31 mouse cellular contexts compared by ENCODE assay signal in genomic region chr4:134230431-134230830, GRCm38 (mm10). TPM values are rescaled to one million over a fixed set of nuclear protein-coding genes. Genes with fewer than 3 reads are reported as not detected.
"Had no signal": no experiment of that assay in that cellular context is flagged by ENCODE, and none has a peak within 500 bp of the region (broad histone marks: within the 10 kb centered on the region; RNA-seq: fewer than 3 reads in every experiment).

No protein-coding gene starts in this region.

- H3K9ac ChIP-seq: hindbrain, embryonic 14.5 days; liver, embryonic 13.5 days; midbrain, embryonic 12.5 days; midbrain, embryonic 15.5 days; neural tube, embryonic 12.5 days; neural tube, embryonic 15.5 days had no signal

- H3K4me1 ChIP-seq: liver, embryonic 13.5 days; midbrain, embryonic 12.5 days; midbrain, embryonic 15.5 days; neural tube, embryonic 12.5 days; neural tube, embryonic 15.5 days had no signal

- H3K27me3 ChIP-seq: midbrain, embryonic 15.5 days; neural tube, embryonic 12.5 days; neural tube, embryonic 15.5 days had no signal

- H3K4me2 ChIP-seq: hindbrain, embryonic 14.5 days; liver, embryonic 13.5 days; midbrain, embryonic 12.5 days; midbrain, embryonic 15.5 days; neural tube, embryonic 12.5 days; neural tube, embryonic 15.5 days had no signal

- H3K4me3 ChIP-seq: liver, embryonic 13.5 days; midbrain, embryonic 12.5 days; midbrain, embryonic 15.5 days; neural tube, embryonic 12.5 days; neural tube, embryonic 15.5 days had no signal

- H3K36me3 ChIP-seq: liver, embryonic 13.5 days; midbrain, embryonic 12.5 days; midbrain, embryonic 15.5 days; neural tube, embryonic 12.5 days; neural tube, embryonic 15.5 days had no signal

- H3K9me3 ChIP-seq: liver, embryonic 13.5 days; midbrain, embryonic 12.5 days; midbrain, embryonic 15.5 days; neural tube, embryonic 12.5 days; neural tube, embryonic 15.5 days had no signal

- ATAC-seq: hindbrain, postnatal 0 days; inflammation-experienced regulatory T-cells, adult 6 months; midbrain, embryonic 15.5 days had no signal

- DNase-seq: liver, embryonic 13.5 days; lung, adult 2 months; lung, postnatal 14 days; lung, postnatal 4 days; retina, postnatal 1 day; right cerebral cortex, postnatal 25 days; thymus, adult 18-20 months; thymus, postnatal 36 days had no signal

- H3K27ac ChIP-seq: hindbrain, embryonic 14.5 days; hindbrain, postnatal 0 days; kidney, postnatal 0 days; liver, embryonic 13.5 days; midbrain, embryonic 12.5 days; midbrain, embryonic 15.5 days; neural tube, embryonic 12.5 days; neural tube, embryonic 15.5 days had no signal

RNA-seq across cellular contexts. Expression of gene Catsper4, which starts 3.2 kb away (rescaled TPM):
- total RNA-seq: hindbrain, postnatal 0 days; layer of hippocampus, adult 18-20 months; layer of hippocampus, postnatal 14 days; left cerebral cortex, adult 18-20 months; left cerebral cortex, postnatal 10 days; left cerebral cortex, postnatal 36 days; liver, adult 2 months; megakaryocyte progenitor cell, adult 5-6 weeks had no signal
- polyA plus RNA-seq: hindbrain, embryonic 14.5 days; inflammation-experienced regulatory T-cells, adult 6 months; limb, embryonic 11.5 days; liver, adult 2 months; liver, embryonic 13.5 days; liver, embryonic 16.5 days; midbrain, embryonic 12.5 days; midbrain, embryonic 15.5 days; neural tube, embryonic 12.5 days; neural tube, embryonic 15.5 days; spleen, adult 2 months had no signal

RNA-seq across cellular contexts. Expression of gene Cnksr1, which starts 7.8 kb away (rescaled TPM):
- total RNA-seq: megakaryocyte progenitor cell, adult 5-6 weeks had no signal
- polyA plus RNA-seq: inflammation-experienced regulatory T-cells, adult 6 months; midbrain, embryonic 15.5 days had no signal

RNA-seq across cellular contexts. Expression of gene E130218I03Rik, which starts 13.0 kb away (rescaled TPM):
- total RNA-seq: layer of hippocampus, adult 18-20 months; layer of hippocampus, postnatal 14 days; left cerebral cortex, adult 18-20 months; left cerebral cortex, postnatal 10 days; liver, adult 2 months; megakaryocyte progenitor cell, adult 5-6 weeks had no signal
- polyA plus RNA-seq: liver, adult 2 months; lung, adult 2 months; spleen, adult 2 months; urinary bladder, adult 2 months had no signal

RNA-seq across cellular contexts. Expression of gene Gm30191, which starts 16.3 kb away (rescaled TPM):
- total RNA-seq: hindbrain, postnatal 0 days; layer of hippocampus, adult 18-20 months; layer of hippocampus, postnatal 14 days; left cerebral cortex, adult 18-20 months; left cerebral cortex, postnatal 10 days; left cerebral cortex, postnatal 36 days; liver, adult 2 months; megakaryocyte progenitor cell, adult 5-6 weeks had no signal
- polyA plus RNA-seq: inflammation-experienced regulatory T-cells, adult 6 months; kidney, postnatal 0 days; limb, embryonic 11.5 days; limb, embryonic 14.5 days; liver, adult 2 months; liver, embryonic 13.5 days; liver, embryonic 16.5 days; lung, adult 2 months; lung, embryonic 16.5 days; midbrain, embryonic 12.5 days; midbrain, embryonic 15.5 days; neural tube, embryonic 12.5 days; neural tube, embryonic 15.5 days; spleen, adult 2 months; stomach, embryonic 14.5 days; testis, adult 2 months; urinary bladder, adult 2 months had no signal
